Mouse (Mus musculus) cerebellum, adult 9-11 months (tissue): ENCODE data around the gene F13a1.

Experiments
- DNase-seq: peaks from one replicate; pipeline ENCODE4 v3.0.0; 2022

The F13a1 gene

GRCm38 (mm10) chr13:36941891-36942290, 108.2 kb downstream of the F13a1 start:
- no peak for DNase-seq

GRCm38 (mm10) chr13:36932066-36932465, 118.0 kb downstream of the F13a1 start:
- no peak for DNase-seq

GRCm38 (mm10) chr13:36919737-36920136, 130.3 kb downstream of the F13a1 start:
- DNase-seq: no peak

- no peak for DNase-seq
Observed at GRCm38 (mm10) chr13:36903885-36904284, 146.2 kb downstream of the F13a1 start.

GRCm38 (mm10) chr13:36903447-36903846, 146.6 kb downstream of the F13a1 start:
- no peak for DNase-seq

GRCm38 (mm10) chr13:36901603-36902002, 148.4 kb downstream of the F13a1 start:
- no peak for DNase-seq

- DNase-seq: no peak
Observed at GRCm38 (mm10) chr13:36901016-36901415, 149.0 kb downstream of the F13a1 start.

- DNase-seq: no peak
Observed at GRCm38 (mm10) chr13:36896061-36896460, 154.0 kb downstream of the F13a1 start.

GRCm38 (mm10) chr13:36893762-36894161, 156.3 kb downstream of the F13a1 start:
- no peak for DNase-seq

- DNase-seq: no peak
Observed at GRCm38 (mm10) chr13:36892216-36892615, 157.8 kb downstream of the F13a1 start.

- no peak for DNase-seq
Observed at GRCm38 (mm10) chr13:36885973-36886372, 164.1 kb downstream of the F13a1 start.

- DNase-seq: no peak
Observed at GRCm38 (mm10) chr13:36839111-36839510, 210.9 kb downstream of the F13a1 start.
